Mouse (Mus musculus): ENCODE measurements around the gene Cpa1. TPM values are rescaled to one million over a fixed set of nuclear protein-coding genes. Genes with fewer than 3 reads are reported as not detected.

Cpa1 gene
- total and polyA plus RNA-seq, 3 experiments, result not detected

DNA sequence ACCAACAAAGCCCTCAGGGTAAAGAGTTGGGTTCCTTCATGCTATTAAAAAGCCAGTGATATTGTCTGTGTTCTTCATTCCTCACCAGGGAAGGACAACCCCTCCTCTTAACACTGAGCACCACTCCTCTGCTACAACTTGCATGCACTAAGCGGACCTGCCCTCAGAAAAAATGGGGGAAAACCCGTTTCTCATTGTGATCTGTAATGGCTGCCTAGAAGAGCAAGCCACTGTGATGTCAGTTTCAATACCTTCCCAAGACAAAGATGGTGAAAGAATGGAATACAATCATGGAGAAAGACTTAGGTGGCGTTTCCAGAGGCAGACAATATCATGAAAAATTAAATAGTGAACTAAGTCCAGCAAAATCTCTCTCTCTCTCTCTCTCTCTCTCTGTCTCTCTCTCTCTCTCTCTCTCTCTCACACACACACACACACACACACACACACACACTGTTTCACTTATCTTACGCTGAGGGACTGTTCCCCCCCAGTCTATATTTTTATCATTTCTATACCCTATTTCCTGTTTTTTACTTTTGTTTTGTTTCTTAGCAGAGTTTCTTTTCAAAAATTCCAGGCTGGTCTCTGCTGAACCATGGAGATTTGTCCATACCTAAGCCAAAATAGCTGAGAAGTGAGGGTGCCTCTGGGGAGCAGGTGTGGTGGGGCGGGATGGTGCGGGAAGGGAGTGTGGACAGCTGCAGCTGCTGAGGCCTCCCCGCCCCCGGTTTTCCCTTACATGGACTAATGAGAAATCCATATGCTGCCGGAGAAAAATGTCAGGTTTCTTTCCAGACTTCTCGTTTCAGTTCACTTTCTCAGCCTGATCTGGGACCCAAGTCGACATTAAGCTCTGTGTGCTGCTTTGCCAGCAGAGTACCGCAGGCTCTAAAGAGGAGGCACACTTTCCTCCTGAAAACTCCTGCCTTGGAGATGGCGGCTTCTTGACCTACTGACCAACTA is 43.2 kb downstream of the Cpa1 start (continued):
- no peak for TF ChIP-seq POLR2AphosphoS5 (IDR thresholded peaks at IDR 0.05; ENCODE audit: borderline replicate concordance, low read depth, low read length)
- TF ChIP-seq RAD21 (IDR thresholded peaks at IDR 0.05; ENCODE audit: low read depth, low read length), result no peak
- peak; percentile 15; the same call in 1 of the 2 replicates for TF ChIP-seq ZC3H11A (IDR thresholded peaks at IDR 0.05; ENCODE audit: low read depth, low read length)
- peak; percentile 95 for TF ChIP-seq MAZ (IDR thresholded peaks at IDR 0.05; ENCODE audit: low read depth, low read length)
- peak; percentile 73 for TF ChIP-seq TAL1 (IDR thresholded peaks at IDR 0.05; ENCODE audit: low read length)
- TF ChIP-seq UBTF (IDR thresholded peaks at IDR 0.05; ENCODE audit: borderline replicate concordance, insufficient read depth, low read depth, low read length), result no peak
- peak; percentile 50; the same call in 1 of the 2 replicates for TF ChIP-seq ELF1 (IDR thresholded peaks at IDR 0.05; ENCODE audit: low read depth, low read length)
- TF ChIP-seq USF2 (IDR thresholded peaks at IDR 0.05; ENCODE audit: borderline replicate concordance in 1 of 2, insufficient read depth in 1 of 2, low read depth in 1 of 2, low read length in 2 of 2), result no peak
- no peak; the same call in 1 of the 2 replicates for TF ChIP-seq MYB (IDR thresholded peaks at IDR 0.05; ENCODE audit: low read depth, low read length)
- peak; percentile 31; the same call in 1 of the 2 replicates for TF ChIP-seq GABPA (IDR thresholded peaks at IDR 0.05; ENCODE audit: low read depth, low read length)
- TF ChIP-seq TBP (IDR thresholded peaks at IDR 0.05; ENCODE audit: low read depth, low read length), result no peak
- TF ChIP-seq ZNF384 (IDR thresholded peaks at IDR 0.05; ENCODE audit: low read depth, low read length), result peak; percentile 69
- TF ChIP-seq MAX (IDR thresholded peaks at IDR 0.05; ENCODE audit: low read length), result peak; percentile 26; the same call in 1 of the 2 replicates
- TF ChIP-seq ETS1 (IDR thresholded peaks at IDR 0.05; ENCODE audit: low read depth, low read length), result peak; percentile 91

DNA sequence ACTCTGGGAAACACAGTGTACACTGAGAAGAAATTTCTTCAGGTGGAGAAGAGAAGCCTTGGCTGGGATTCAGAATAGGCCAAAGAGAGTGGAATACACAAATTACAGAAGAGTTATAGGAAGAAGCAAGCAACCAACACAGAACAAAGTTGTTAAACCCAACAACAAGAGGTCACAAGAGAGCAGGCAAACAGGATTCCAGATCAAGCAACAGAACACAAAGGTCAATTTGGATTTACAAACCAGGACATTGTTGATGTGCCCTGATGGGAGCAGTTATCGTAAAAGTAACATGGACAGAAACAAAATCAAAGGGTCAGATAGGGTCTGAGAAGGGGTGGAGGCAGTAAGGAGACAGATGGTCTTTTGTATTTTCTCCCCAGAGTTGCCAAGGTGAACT is 45.6 kb downstream of the Cpa1 start:
- DNase-seq (ENCODE audit: low read depth, low spot score), result no peak
- Histone ChIP-seq H3K27me3 (ENCODE audit: control insufficient read depth in 1 of 2, insufficient read depth in 2 of 2, low read length in 2 of 2) (no peaks in the 10 kb centered on the region), H3K4me3 (ENCODE audit: control insufficient read depth in 1 of 2, insufficient read depth in 1 of 2, low read depth in 2 of 2, low read length in 2 of 2) (no peak overlapping the region), H3K79me2 (ENCODE audit: control insufficient read depth, insufficient read depth, low read length, poor library complexity) (no peaks in the 10 kb centered on the region), H3K27ac (ENCODE audit: control insufficient read depth, low read depth, low read length) (no peak overlapping the region), H3K9me3 (replicated peaks; ENCODE audit: insufficient read depth, low read length) (no peaks in the 10 kb centered on the region), H3K9ac (ENCODE audit: control insufficient read depth, low read depth, low read length, poor library complexity, severe bottlenecking) (no peak overlapping the region), H3K4me1 (ENCODE audit: control insufficient read depth in 1 of 2, insufficient read depth in 2 of 2, low read length in 2 of 2) (peaks cover 17 to 23% of the 10 kb centered on the region in 2 experiments), H3K36me3 (ENCODE audit: control insufficient read depth in 1 of 2, insufficient read depth in 2 of 2, low read length in 2 of 2) (peaks cover 0 to 20% of the 10 kb centered on the region in 2 experiments; a peak in 2 of 4 replicates)
- no peak for TF ChIP-seq MYC (IDR thresholded peaks at IDR 0.05; ENCODE audit: low read depth, low read length)
- no peak for TF ChIP-seq UBTF (IDR thresholded peaks at IDR 0.05; ENCODE audit: borderline replicate concordance, insufficient read depth, low read depth, low read length)
- no peak for TF ChIP-seq NRF1 (IDR thresholded peaks at IDR 0.05; ENCODE audit: insufficient read depth, low read depth, low read length, poor library complexity, severe bottlenecking)
- TF ChIP-seq MAFK (IDR thresholded peaks at IDR 0.05; ENCODE audit: borderline replicate concordance, low read depth, low read length), result no peak
- TF ChIP-seq ZMIZ1 (IDR thresholded peaks at IDR 0.05; ENCODE audit: low read depth, low read length), result no peak
